Mouse (Mus musculus) gastrocnemius, postnatal 36 days (tissue): ENCODE measurements around the gene Rsbn1l. TPM values are rescaled to one million over a fixed set of nuclear protein-coding genes. Genes with fewer than 3 reads are reported as not detected.

Experiments used
- DNase-seq, 2 experiments: peaks; one replicate each; pipeline ENCODE4 v3.0.0; 2022
- intact Hi-C: fragments of 180-260 bp; cut with DNase I; formaldehyde crosslinking; loops from one replicate; pipeline ENCODE4 v1.15.1; 2025
- total RNA-seq, 2 experiments: library from RNA; stranded (reverse); gene quantifications; 2 replicates each; pipeline ENCODE4 v1.2.3; 2021

Gene Rsbn1l
- total RNA-seq, 2 experiments from 2014 or later, result 7.0 to 8.9 TPM

GRCm38 (mm10) chr5:20913372-20914275, 42.6 kb downstream of the Rsbn1l start:
- intact Hi-C loops, result loop anchor here (2.0 to 10.0 kb wide), 2 partner anchors 55 to 231 kb away; no protein-coding TSS in a partner anchor
- DNase-seq, result peak in 1 of 2 experiments; percentile 47

DNA sequence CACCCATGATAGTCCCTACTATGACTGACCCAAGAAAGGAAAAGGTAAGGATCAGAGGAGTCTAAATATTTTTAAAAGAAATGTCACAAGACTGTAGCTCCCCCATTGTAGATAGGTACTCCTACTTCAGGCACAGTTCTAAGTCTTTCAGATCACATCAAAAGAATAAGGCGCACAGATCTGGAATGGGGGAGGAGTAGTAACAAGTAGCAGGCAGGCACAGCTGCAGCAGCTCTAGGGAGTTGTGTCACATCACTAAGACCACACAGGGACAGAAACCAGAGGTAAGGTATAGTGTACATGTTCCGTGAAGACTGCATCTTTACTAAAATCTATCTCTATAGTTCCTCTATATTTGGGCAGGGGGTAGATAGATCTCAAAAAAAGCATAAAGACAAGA, 44.5 kb downstream of the Rsbn1l start:
- intact Hi-C loops, result loop anchor here (2.0 to 10.0 kb wide), 2 partner anchors 57 to 233 kb away; no protein-coding TSS in a partner anchor
- DNase-seq, result no peak

DNA sequence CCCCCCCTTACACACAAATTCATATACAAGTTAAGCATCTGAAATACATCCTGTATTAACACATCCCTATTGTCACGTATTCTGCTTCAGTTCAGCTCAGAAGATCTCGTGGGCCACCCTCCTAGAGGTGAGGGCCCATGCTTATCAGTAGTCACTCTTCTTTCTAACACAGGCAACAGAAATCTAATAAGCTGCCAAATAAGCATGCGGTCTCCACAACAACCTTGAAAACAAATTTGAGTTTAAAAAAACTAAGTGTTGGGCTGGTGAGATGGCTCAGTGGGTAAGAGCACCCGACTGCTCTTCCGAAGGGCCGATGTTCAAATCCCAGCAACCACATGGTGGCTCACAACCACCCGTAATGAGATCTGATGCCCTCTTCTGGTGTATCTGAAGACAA, 50.0 kb downstream of the Rsbn1l start:
- intact Hi-C loops, result no loop called here
- DNase-seq, result no peak

- no peak for DNase-seq
- intact Hi-C loops, result no loop called here
These were observed 50.8 kb downstream of the Rsbn1l start for GRCm38 (mm10) chr5:20905437-20905836.

DNA sequence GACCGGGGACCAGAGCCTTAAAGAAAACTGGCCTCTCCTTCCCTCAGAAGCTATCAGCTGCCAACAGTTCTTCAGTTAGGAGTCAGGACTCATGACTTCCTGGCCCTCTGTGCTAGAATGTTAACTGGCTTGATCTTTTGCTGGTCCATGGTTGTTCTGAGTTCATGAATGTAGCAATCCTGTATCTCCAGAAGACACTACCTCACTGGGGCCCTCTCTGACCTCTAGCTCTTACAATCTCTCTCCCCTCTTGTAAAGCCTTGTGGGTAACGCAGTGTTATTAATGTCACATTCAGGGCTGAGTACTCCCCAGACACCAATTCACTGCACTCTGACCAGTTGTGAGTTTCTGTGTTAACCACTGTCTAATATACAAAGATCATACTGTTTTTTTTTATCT, 51.6 kb downstream of the Rsbn1l start:
- intact Hi-C loops, result no loop called here
- no peak for DNase-seq

- no peak for DNase-seq
- intact Hi-C loops, result no loop called here
These were observed 58.6 kb downstream of the Rsbn1l start for GRCm38 (mm10) chr5:20897446-20898167.

- intact Hi-C loops, result loop anchor here (5.0 kb wide), 1 partner anchor 92 kb away; no protein-coding TSS in a partner anchor
- no peak for DNase-seq
These were observed 72.1 kb downstream of the Rsbn1l start for GRCm38 (mm10) chr5:20884036-20884620.

DNA sequence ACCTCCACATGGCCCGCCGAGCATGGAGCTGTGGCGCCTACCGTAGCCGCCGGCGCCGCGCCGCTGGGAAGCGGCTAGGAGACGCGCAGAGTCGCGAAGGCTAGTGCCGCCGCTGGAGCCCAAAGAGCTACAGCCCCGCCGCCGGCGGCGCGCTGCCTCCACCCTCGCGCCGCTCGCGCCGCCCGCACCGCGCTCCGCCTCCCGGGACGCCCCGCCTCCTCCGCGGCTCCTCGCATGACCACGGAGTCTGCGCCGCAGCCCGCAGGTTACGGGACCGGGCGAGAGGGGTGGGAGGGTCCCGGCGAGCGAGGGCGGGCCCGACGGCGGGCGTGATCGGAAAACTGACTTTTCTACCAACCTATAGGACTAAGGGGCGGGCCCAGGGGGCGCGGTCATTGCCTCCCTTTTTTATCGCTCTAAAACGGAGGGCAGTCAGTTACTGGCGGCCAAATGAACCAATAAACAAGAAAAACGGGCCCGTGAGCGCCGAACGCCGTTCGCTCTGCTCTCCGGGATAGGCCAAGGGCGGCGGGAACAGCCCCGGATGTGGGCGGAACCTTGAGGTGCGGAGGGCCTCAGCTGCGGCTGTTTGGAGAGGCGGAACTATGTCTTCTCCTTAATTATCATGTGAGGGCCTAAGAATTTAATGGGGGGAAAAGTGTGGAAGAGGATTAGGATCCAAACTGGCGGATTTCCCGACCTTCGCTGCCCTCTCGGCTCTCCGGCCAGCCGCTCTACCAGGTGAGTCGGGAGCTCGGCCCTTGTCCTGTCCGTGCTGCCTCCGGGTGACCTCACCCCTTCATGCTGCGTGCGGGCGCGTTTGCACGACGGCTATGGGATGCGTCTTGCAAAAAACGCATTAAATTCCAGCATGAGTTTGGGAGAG, 74.0 kb downstream of the Rsbn1l start, which contains the start of the genes Phtf2 and Tmem60:
TSS of gene Phtf2 (minus strand) at position 210 of the 886 bp plus-strand sequence.
TSS of gene Tmem60 (plus strand) at position 277 of the 886 bp plus-strand sequence.
- intact Hi-C loops, result loop anchor here (5.0 kb wide), 1 partner anchor 90 kb away; no protein-coding TSS in a partner anchor
- peak; percentile 97 to 99 for DNase-seq

DNA sequence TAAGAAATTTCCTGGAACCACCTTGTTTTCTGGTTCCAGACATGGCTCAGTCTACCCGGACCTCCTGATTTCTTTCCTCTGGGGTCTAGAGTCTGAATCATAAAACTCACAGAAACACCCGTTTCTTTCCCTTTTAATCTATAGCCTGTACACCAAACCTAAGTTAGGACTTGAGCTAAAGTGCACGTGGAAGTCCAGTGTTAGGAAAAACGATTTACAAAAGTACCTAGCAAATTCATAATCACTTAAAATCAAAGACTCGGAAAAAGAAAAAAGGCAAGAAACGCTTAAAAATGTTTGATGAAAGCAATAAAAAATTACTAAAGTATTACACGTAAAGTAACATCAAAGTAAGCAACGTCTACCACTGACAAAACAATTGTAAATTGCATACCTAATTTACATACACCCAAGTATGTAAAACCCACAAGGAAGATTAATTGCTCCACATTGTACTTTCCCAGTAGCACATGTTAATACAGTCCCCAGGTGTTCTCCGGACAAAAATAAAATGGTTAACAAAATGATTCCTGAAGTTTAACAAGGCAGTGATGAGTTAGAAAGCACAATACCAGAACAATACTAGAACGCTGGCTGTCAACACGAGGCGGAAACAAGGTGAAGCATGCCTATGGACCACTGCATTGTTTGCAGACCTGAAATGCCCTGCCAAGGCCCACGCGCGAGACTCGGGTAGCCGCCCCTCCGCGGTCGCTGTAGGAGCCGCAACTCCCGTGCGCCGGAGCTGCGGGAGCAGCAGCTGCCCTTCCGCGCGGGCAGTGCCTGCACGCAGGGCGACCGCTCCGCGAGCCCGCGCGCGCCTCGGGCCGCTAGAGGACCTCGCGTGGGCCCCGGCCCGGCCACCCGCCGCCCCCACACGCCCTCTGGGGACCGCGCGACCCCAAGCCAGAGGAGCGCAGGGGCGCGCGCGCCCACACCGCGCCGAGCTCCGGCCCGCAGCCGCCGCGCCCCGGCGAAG, 75.1 kb downstream of the Rsbn1l start:
- peak; percentile 14 to 35 for DNase-seq
- intact Hi-C loops, result loop anchor here (5.0 kb wide), 1 partner anchor 89 kb away; no protein-coding TSS in a partner anchor

DNA sequence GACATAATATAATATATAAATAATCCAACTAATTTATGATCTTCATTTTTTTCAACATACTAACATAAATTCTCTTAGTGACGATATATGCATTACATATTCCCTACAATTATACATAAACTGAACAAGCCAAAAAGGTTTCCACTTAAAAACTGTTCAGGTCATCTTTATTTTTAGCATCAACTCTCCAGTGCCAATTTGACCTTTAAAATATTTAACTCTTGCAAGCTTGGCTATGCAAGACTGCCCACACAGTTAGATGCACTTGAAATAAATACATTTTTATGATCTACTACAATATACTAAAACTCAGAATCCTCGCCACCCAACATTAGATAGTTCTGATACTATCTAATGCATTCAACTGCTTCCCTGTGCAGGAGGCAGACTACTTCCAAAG, 75.8 kb downstream of the Rsbn1l start:
- intact Hi-C loops, result loop anchor here (5.0 kb wide), 1 partner anchor 88 kb away; no protein-coding TSS in a partner anchor
- no peak for DNase-seq

DNA sequence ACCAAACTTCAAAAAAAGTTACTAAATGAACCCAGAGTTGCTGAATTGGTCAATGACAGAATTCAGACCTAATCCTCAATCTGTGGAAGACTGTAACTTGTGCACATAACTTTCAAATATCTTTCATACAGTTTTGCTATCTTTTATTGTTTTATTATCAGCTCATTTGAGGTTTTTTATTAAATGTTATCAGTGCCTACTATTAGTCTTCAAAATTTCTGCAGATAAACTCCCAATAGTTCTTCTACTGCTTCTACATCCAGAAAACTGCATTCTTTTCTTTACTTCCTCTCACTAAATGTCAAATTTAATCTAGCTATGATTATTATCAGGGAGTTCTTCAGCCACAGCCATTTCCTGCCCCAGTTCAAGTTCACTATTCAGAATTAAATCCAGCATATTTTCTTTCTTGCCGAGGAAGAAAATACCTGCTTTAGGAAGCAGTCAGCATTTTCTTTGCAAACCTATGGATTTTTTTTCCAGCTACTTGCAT, 79.2 kb downstream of the Rsbn1l start:
- no peak for DNase-seq
- intact Hi-C loops, result no loop called here

DNA sequence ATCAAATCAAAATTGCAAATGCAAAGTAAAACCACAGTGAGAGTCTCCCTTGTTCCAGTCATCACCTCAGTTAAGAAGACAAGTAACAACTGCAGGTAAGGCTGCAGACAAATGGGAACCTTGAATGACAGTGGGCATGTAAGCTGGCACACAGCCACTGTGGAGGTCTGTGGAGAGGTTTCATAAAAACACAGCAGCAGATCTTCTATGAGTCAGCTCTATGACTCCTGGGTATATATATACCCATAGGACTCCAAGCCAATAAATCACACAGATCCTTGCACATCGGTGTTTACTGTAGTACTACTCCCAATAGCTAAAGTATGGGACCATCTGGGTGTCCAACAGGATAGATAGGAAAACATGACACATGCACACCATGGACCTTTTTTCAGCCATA, 83.1 kb downstream of the Rsbn1l start:
- no peak for DNase-seq

GRCm38 (mm10) chr5:20865193-20865755, 90.9 kb downstream of the Rsbn1l start:
- intact Hi-C loops, result no loop called here
- DNase-seq, result no peak

More for the DNA sequence above, 83.1 kb downstream of the Rsbn1l start:
- intact Hi-C loops, result no loop called here

DNA sequence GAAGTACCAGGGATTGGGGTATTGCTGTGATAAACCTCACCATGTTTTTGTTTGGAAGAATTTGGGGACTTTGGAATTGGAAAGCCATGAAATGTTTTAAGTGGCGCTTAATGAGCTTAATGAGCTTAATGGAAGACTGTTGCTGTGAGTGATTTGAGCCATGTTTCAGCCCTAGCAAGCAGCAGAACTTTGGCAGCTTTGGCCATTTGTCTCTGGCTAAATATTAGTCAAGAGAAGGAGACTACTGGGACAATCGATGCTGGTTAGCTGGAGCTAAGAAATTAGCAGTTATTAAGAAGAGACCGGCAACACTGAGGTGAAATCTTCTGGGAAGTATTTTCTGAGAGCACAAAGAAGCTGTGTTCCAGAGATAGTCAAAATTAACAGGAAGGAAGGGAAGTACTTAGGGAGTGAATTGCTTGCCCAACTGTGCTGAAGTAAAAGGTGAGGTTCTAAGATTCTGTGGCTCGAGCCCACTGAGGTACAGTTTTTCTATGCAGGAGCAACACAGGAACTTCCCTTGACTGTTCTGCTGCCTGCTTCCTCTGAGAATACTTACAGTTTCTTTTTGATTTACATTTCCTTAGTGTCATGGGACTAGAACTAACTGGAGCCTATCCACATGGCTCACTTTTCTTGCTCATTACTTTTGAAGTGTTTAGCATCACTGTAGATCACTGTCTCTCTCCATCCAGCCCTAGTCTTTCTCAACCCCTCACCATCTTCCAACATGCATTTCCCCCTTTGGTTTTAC, 91.8 kb downstream of the Rsbn1l start:
- no peak for DNase-seq
- intact Hi-C loops, result no loop called here

- no peak for DNase-seq
- intact Hi-C loops, result no loop called here
These were observed 94.3 kb downstream of the Rsbn1l start for GRCm38 (mm10) chr5:20861901-20862300.

DNA sequence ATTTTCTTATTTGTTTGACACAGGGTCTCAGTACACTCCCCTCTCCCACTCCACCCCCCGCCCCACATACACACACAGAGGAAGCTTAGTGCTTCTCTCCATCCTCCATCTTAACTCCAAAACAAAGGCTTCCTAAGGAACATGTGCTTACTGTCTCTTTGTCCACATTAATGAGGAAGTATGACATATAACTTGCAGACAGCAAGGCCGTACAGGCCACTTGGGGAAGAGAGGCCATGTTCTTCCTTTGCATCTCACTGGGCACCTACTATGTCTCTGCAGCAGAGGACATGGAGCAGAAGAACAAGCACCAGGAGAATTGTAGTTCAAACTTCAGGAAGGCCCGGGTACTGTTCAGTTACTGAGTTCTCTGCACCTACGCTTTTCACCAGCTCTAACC, 95.6 kb downstream of the Rsbn1l start:
- intact Hi-C loops, result no loop called here
- no peak for DNase-seq

DNA sequence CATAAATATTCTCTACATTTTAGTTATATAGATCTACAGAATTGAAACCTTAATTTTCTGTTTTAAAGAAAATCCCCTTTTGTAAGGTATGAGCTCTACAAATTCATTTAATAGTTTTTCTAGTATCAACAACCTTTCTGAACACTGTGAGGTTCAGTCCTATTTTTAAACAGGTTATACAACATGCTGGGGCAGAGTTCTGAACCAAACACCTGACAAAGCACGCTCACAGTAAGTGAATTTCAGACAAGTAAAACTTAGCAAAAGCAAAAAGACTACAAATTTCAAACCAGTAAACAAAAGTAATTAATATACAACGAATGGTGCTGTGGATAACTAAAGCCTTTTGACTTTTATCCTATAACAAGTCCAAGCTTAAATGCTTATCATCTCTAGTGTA, 97.8 kb downstream of the Rsbn1l start:
- DNase-seq, result no peak
- intact Hi-C loops, result no loop called here
